ENCODE assay signal across 12 mouse cellular contexts in genomic region chr6:82862042-82862441, GRCm38 (mm10).
DNase-seq lines count a peak whose midpoint lies in the region; ATAC-seq lines count a peak whose summit lies in the region.
"Had no signal": no experiment of that assay in that cellular context is flagged by ENCODE, and none has a peak within 500 bp of the region (broad histone marks: within the 10 kb centered on the region; RNA-seq: fewer than 3 reads in every experiment).

No protein-coding gene starts in this region.

- 40% methylated on average over 3 of the region's 3 CpGs for WGBS in kidney, embryonic 16.5 days
- 46% methylated on average over 3 of the region's 3 CpGs for WGBS in embryonic facial prominence, embryonic 11.5 days

- 0 out of 2 replicates have a peak, but pooled peaks cover 12% of the 10 kb centered on the region for H3K4me1 ChIP-seq in kidney, embryonic 16.5 days (ENCODE audit: insufficient read depth, low read length)
- H3K4me1 ChIP-seq in embryonic facial prominence, embryonic 11.5 days (ENCODE audit: control insufficient read depth, insufficient read depth, low read length): no peaks in the 10 kb centered on the region
- H3K4me1 ChIP-seq: midbrain, embryonic 13.5 days; neural tube, embryonic 12.5 days had no signal

- DNase-seq in kidney, postnatal 36 days: no peak
- DNase-seq in R1 (ENCODE audit: low read depth, low spot score): peak; percentile 52
- peak; percentile 57 for DNase-seq in embryonic facial prominence, embryonic 11.5 days (ENCODE audit: low spot score)
- DNase-seq in yolk sac, embryonic 10.5 days (ENCODE audit: low spot score): peak; percentile 40
- DNase-seq in thymus, postnatal 36 days: no peak
- no peak for DNase-seq in layer of hippocampus, postnatal 25 days (ENCODE audit: extremely low spot score in 1 of 2, low spot score in 1 of 2)
- DNase-seq: kidney, adult 8-10 months had no signal

- H3K4me2 ChIP-seq in kidney, embryonic 16.5 days (replicated peaks; ENCODE audit: low read depth, low read length): no peak overlapping the region
- no peak overlapping the region for H3K4me2 ChIP-seq in embryonic facial prominence, embryonic 11.5 days (ENCODE audit: low read depth, low read length)
- H3K4me2 ChIP-seq: hindbrain, embryonic 12.5 days; midbrain, embryonic 13.5 days; neural tube, embryonic 12.5 days had no signal

- H3K4me3 ChIP-seq in kidney, embryonic 16.5 days (ENCODE audit: low read length): no peak overlapping the region
- H3K4me3 ChIP-seq in embryonic facial prominence, embryonic 11.5 days (ENCODE audit: low read depth, low read length): no peak overlapping the region
- H3K4me3 ChIP-seq: hindbrain, embryonic 12.5 days; midbrain, embryonic 13.5 days; neural tube, embryonic 12.5 days had no signal

- no peaks in the 10 kb centered on the region for H3K36me3 ChIP-seq in kidney, embryonic 16.5 days (ENCODE audit: insufficient read depth, low read length)
- no peaks in the 10 kb centered on the region for H3K36me3 ChIP-seq in embryonic facial prominence, embryonic 11.5 days (replicated peaks; ENCODE audit: control insufficient read depth, insufficient read depth, low read depth, low read length)
- H3K36me3 ChIP-seq: hindbrain, embryonic 12.5 days; midbrain, embryonic 13.5 days; neural tube, embryonic 12.5 days had no signal

- H3K9me3 ChIP-seq in kidney, embryonic 16.5 days (ENCODE audit: low read length): no peaks in the 10 kb centered on the region
- H3K9me3 ChIP-seq in embryonic facial prominence, embryonic 11.5 days (replicated peaks; ENCODE audit: control insufficient read depth, low read length): no peaks in the 10 kb centered on the region
- H3K9me3 ChIP-seq: hindbrain, embryonic 12.5 days; midbrain, embryonic 13.5 days; neural tube, embryonic 12.5 days had no signal

- ATAC-seq in kidney, embryonic 16.5 days (ENCODE audit: low FRiP score, low TSS enrichment): peak; percentile 74; the same call in 1 of the 2 replicates
- ATAC-seq in embryonic facial prominence, embryonic 11.5 days (replicated peaks; ENCODE audit: insufficient number of reproducible peaks, low FRiP score, low TSS enrichment, low read depth): no peak
- ATAC-seq: lung, postnatal 0 days; midbrain, embryonic 13.5 days had no signal

- H3K27me3 ChIP-seq in kidney, embryonic 16.5 days (ENCODE audit: insufficient read depth, low read length): no peaks in the 10 kb centered on the region
- H3K27me3 ChIP-seq in embryonic facial prominence, embryonic 11.5 days (ENCODE audit: control insufficient read depth, insufficient read depth, low read length): no peaks in the 10 kb centered on the region
- H3K27me3 ChIP-seq: hindbrain, embryonic 12.5 days; midbrain, embryonic 13.5 days; neural tube, embryonic 12.5 days had no signal

- no peak overlapping the region for H3K9ac ChIP-seq in kidney, embryonic 16.5 days (replicated peaks; ENCODE audit: low read length)
- H3K9ac ChIP-seq in embryonic facial prominence, embryonic 11.5 days (replicated peaks; ENCODE audit: low read length): no peak overlapping the region
- H3K9ac ChIP-seq: hindbrain, embryonic 12.5 days; midbrain, embryonic 13.5 days; neural tube, embryonic 12.5 days had no signal

- no peak overlapping the region for H3K27ac ChIP-seq in kidney, embryonic 16.5 days (ENCODE audit: low read length)
- no peak overlapping the region for H3K27ac ChIP-seq in embryonic facial prominence, embryonic 11.5 days (replicated peaks; ENCODE audit: low read depth, low read length)
- H3K27ac ChIP-seq: hindbrain, embryonic 12.5 days; midbrain, embryonic 13.5 days; neural tube, embryonic 12.5 days had no signal

Comparison
In these comparisons a context has a peak if more than half of its experiments do, and no peak if none do; other contexts are left out.
1. DNase-seq: peak in R1 (single experiment), embryonic facial prominence, embryonic 11.5 days (single experiment) and yolk sac, embryonic 10.5 days (single experiment); none in kidney, postnatal 36 days (0 of 2), thymus, postnatal 36 days (0 of 2) and layer of hippocampus, postnatal 25 days (0 of 2).